Mouse (Mus musculus): ENCODE results near the gene Syn3. TPM values are rescaled to one million over a fixed set of nuclear protein-coding genes. Genes with fewer than 3 reads are reported as not detected.

The Syn3 gene
- polyA plus RNA-seq, 1 experiment from 2014 or later, result 4.4 TPM

GRCm38 (mm10) chr10:86290109-86290771 is 208.5 kb downstream of the Syn3 start:
- Histone ChIP-seq H3K27me3 (ENCODE audit: control insufficient read depth, insufficient read depth, low read length) (no peaks in the 10 kb centered on the region), H3K4me2 (no peak overlapping the region), H3K36me3 (ENCODE audit: control insufficient read depth, insufficient read depth, low read length) (no peaks in the 10 kb centered on the region), H3K4me3 (ENCODE audit: low read depth, low read length) (no peak overlapping the region), H3K9ac (ENCODE audit: low read length) (no peak overlapping the region), H3K4me1 (ENCODE audit: control insufficient read depth, insufficient read depth, low read length) (no peaks in the 10 kb centered on the region; the same call in 1 of the 2 replicates), H3K9me3 (ENCODE audit: control insufficient read depth, low read length) (no peaks in the 10 kb centered on the region), H3K27ac (ENCODE audit: low read depth, low read length) (no peak overlapping the region)
- 86% methylated on average over 8 of the region's 8 CpGs for WGBS
- no peak for ATAC-seq (ENCODE audit: low FRiP score)
- DNase-seq (ENCODE audit: low spot score, missing footprints), result no peak

GRCm38 (mm10) chr10:86286508-86286907 is 212.2 kb downstream of the Syn3 start:
- Histone ChIP-seq H3K27ac (ENCODE audit: low read depth, low read length) (no peak overlapping the region), H3K36me3 (ENCODE audit: control insufficient read depth, insufficient read depth, low read length) (no peaks in the 10 kb centered on the region), H3K27me3 (ENCODE audit: control insufficient read depth, insufficient read depth, low read length) (no peaks in the 10 kb centered on the region), H3K9me3 (ENCODE audit: control insufficient read depth, low read length) (no peaks in the 10 kb centered on the region), H3K9ac (ENCODE audit: low read length) (no peak overlapping the region), H3K4me1 (ENCODE audit: control insufficient read depth, insufficient read depth, low read length) (no peaks in the 10 kb centered on the region), H3K4me3 (ENCODE audit: low read depth, low read length) (no peak overlapping the region), H3K4me2 (no peak overlapping the region)
- ATAC-seq (ENCODE audit: low FRiP score), result no peak
- 93% methylated on average over 7 of the region's 7 CpGs for WGBS
- no peak for DNase-seq (ENCODE audit: low spot score, missing footprints)

GRCm38 (mm10) chr10:86281238-86281637 is 217.5 kb downstream of the Syn3 start:
- no peaks in the 10 kb centered on the region for H3K9me3 ChIP-seq (ENCODE audit: control insufficient read depth, low read length)
- no peak overlapping the region for H3K27ac ChIP-seq (ENCODE audit: low read depth, low read length)

GRCm38 (mm10) chr10:86279579-86280168 is 219.0 kb downstream of the Syn3 start:
- Histone ChIP-seq H3K36me3 (ENCODE audit: control insufficient read depth, insufficient read depth, low read length) (no peaks in the 10 kb centered on the region), H3K9me3 (ENCODE audit: control insufficient read depth, low read length) (no peaks in the 10 kb centered on the region), H3K9ac (ENCODE audit: low read length) (no peak overlapping the region), H3K27ac (ENCODE audit: low read depth, low read length) (no peak overlapping the region), H3K4me2 (no peak overlapping the region), H3K27me3 (ENCODE audit: control insufficient read depth, insufficient read depth, low read length) (no peaks in the 10 kb centered on the region), H3K4me3 (ENCODE audit: low read depth, low read length) (no peak overlapping the region), H3K4me1 (ENCODE audit: control insufficient read depth, insufficient read depth, low read length) (no peaks in the 10 kb centered on the region)
- ATAC-seq (ENCODE audit: low FRiP score) (no peak), DNase-seq (ENCODE audit: low spot score, missing footprints) (no peak)
- 89% methylated on average over 7 of the region's 7 CpGs for WGBS

More at GRCm38 (mm10) chr10:86281238-86281637, 217.5 kb downstream of the Syn3 start:
- H3K36me3 ChIP-seq (ENCODE audit: control insufficient read depth, insufficient read depth, low read length), result no peaks in the 10 kb centered on the region
- H3K27me3 ChIP-seq (ENCODE audit: control insufficient read depth, insufficient read depth, low read length), result no peaks in the 10 kb centered on the region
- WGBS, result 84% methylated on average over 8 of the region's 8 CpGs
- H3K4me3 ChIP-seq (ENCODE audit: low read depth, low read length), result no peak overlapping the region
- H3K4me2 ChIP-seq, result no peak overlapping the region
- no peak overlapping the region for H3K9ac ChIP-seq (ENCODE audit: low read length)
- ATAC-seq (ENCODE audit: low FRiP score) (no peak), DNase-seq (ENCODE audit: low spot score, missing footprints) (no peak)
- no peaks in the 10 kb centered on the region for H3K4me1 ChIP-seq (ENCODE audit: control insufficient read depth, insufficient read depth, low read length)

GRCm38 (mm10) chr10:86278481-86278880 is 220.2 kb downstream of the Syn3 start:
- Histone ChIP-seq H3K9me3 (ENCODE audit: control insufficient read depth, low read length) (no peaks in the 10 kb centered on the region), H3K9ac (ENCODE audit: low read length) (no peak overlapping the region), H3K4me2 (no peak overlapping the region), H3K4me1 (ENCODE audit: control insufficient read depth, insufficient read depth, low read length) (no peaks in the 10 kb centered on the region), H3K27ac (ENCODE audit: low read depth, low read length) (no peak overlapping the region), H3K27me3 (ENCODE audit: control insufficient read depth, insufficient read depth, low read length) (no peaks in the 10 kb centered on the region), H3K36me3 (ENCODE audit: control insufficient read depth, insufficient read depth, low read length) (no peaks in the 10 kb centered on the region), H3K4me3 (ENCODE audit: low read depth, low read length) (no peak overlapping the region)
- DNase-seq (ENCODE audit: low spot score, missing footprints) (no peak), ATAC-seq (ENCODE audit: low FRiP score) (no peak)
- 82% methylated on average over 2 of the region's 2 CpGs for WGBS

GRCm38 (mm10) chr10:86277327-86277726 is 221.4 kb downstream of the Syn3 start:
- no peak overlapping the region for H3K27ac ChIP-seq (ENCODE audit: low read depth, low read length)
- WGBS, result 90% methylated on average over 5 of the region's 5 CpGs
- no peak overlapping the region for H3K4me2 ChIP-seq
- ATAC-seq (ENCODE audit: low FRiP score) (no peak), DNase-seq (ENCODE audit: low spot score, missing footprints) (no peak)
- no peak overlapping the region for H3K4me3 ChIP-seq (ENCODE audit: low read depth, low read length)
- H3K4me1 ChIP-seq (ENCODE audit: control insufficient read depth, insufficient read depth, low read length), result no peaks in the 10 kb centered on the region
- no peaks in the 10 kb centered on the region for H3K27me3 ChIP-seq (ENCODE audit: control insufficient read depth, insufficient read depth, low read length)
- no peak overlapping the region for H3K9ac ChIP-seq (ENCODE audit: low read length)
- H3K9me3 ChIP-seq (ENCODE audit: control insufficient read depth, low read length), result no peaks in the 10 kb centered on the region
- no peaks in the 10 kb centered on the region for H3K36me3 ChIP-seq (ENCODE audit: control insufficient read depth, insufficient read depth, low read length)

DNA sequence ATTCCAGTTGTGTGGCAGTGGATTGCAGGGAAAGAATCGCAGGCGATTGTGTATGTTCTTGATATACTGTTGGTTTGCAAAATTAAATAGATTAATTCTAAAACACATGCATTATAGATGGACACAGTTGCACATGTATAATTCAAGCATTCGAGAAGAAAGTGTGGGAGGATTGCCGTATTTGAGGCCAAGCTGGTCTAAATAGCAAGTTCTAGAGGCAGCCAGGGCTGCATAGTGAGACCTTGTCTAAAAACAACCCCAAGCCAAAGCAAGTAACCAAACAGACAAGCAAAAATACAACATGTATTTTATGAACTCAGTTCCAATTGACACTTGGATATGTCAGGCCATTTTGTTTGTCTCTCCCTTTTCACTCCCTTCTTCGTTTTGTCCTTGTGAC is 223.1 kb downstream of the Syn3 start:
- Histone ChIP-seq H3K27me3 (ENCODE audit: control insufficient read depth, insufficient read depth, low read length) (no peaks in the 10 kb centered on the region), H3K27ac (ENCODE audit: low read depth, low read length) (no peak overlapping the region), H3K4me2 (no peak overlapping the region), H3K4me3 (ENCODE audit: low read depth, low read length) (no peak overlapping the region), H3K9ac (ENCODE audit: low read length) (no peak overlapping the region), H3K4me1 (ENCODE audit: control insufficient read depth, insufficient read depth, low read length) (no peaks in the 10 kb centered on the region), H3K36me3 (ENCODE audit: control insufficient read depth, insufficient read depth, low read length) (no peaks in the 10 kb centered on the region), H3K9me3 (ENCODE audit: control insufficient read depth, low read length) (no peaks in the 10 kb centered on the region)
- 89% methylated on average over 5 of the region's 5 CpGs for WGBS
- ATAC-seq (ENCODE audit: low FRiP score), result no peak
- no peak for DNase-seq (ENCODE audit: low spot score, missing footprints)

DNA sequence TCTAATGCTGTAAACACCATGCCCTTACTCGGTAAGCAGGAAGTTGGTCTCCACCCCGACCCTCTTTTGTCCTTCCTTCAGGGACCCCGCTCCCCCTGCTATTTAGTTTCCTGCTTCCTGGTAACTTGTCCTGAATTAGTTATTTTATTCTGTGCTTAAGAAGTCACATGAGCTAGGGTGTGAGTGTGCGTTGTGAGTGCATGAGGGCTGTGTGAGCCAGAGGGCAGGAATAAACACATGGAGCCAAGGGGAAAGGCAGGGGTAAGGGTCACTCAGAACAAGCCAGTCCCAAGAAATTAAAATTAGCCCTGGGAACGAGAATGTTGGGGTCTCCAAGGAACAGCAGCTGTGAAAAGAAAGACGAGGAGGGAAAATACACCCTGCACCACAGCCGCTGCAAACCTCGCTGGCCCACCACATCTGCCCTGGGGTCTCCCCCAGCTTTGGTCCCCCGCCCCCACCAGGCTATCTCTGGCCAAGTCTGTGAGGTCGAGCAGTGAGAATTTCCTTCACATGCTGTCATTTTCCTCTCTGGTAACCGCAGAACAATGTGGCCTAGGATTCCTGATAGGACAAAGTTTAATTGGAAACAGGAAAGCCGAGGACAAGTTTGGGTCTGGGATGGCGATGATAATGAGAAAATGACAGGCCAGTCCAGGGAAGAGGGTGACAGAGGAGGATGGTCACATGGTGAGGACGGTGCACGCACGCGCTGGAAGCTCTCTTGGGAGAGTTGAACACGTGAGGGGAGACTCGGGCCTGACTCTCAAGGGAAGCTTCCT is 225.1 kb downstream of the Syn3 start:
- H3K36me3 ChIP-seq (ENCODE audit: control insufficient read depth, insufficient read depth, low read length), result no peaks in the 10 kb centered on the region
- no peaks in the 10 kb centered on the region for H3K27me3 ChIP-seq (ENCODE audit: control insufficient read depth, insufficient read depth, low read length)
- H3K9me3 ChIP-seq (ENCODE audit: control insufficient read depth, low read length), result no peaks in the 10 kb centered on the region
- no peak for ATAC-seq (ENCODE audit: low FRiP score)
- no peak overlapping the region for H3K4me2 ChIP-seq
- H3K9ac ChIP-seq (ENCODE audit: low read length), result no peak overlapping the region
- H3K4me1 ChIP-seq (ENCODE audit: control insufficient read depth, insufficient read depth, low read length), result no peaks in the 10 kb centered on the region
- no peak overlapping the region for H3K27ac ChIP-seq (ENCODE audit: low read depth, low read length)
- 76% methylated on average over 19 of the region's 19 CpGs for WGBS
- H3K4me3 ChIP-seq (ENCODE audit: low read depth, low read length), result no peak overlapping the region
- no peak for DNase-seq (ENCODE audit: low spot score, missing footprints)

- Histone ChIP-seq H3K4me2 (no peak overlapping the region), H3K36me3 (ENCODE audit: control insufficient read depth, insufficient read depth, low read length) (no peaks in the 10 kb centered on the region), H3K4me1 (ENCODE audit: control insufficient read depth, insufficient read depth, low read length) (no peaks in the 10 kb centered on the region), H3K4me3 (ENCODE audit: low read depth, low read length) (no peak overlapping the region), H3K9me3 (ENCODE audit: control insufficient read depth, low read length) (no peaks in the 10 kb centered on the region), H3K27me3 (ENCODE audit: control insufficient read depth, insufficient read depth, low read length) (no peaks in the 10 kb centered on the region), H3K9ac (ENCODE audit: low read length) (no peak overlapping the region), H3K27ac (ENCODE audit: low read depth, low read length) (no peak overlapping the region)
- DNase-seq (ENCODE audit: low spot score, missing footprints) (no peak), ATAC-seq (ENCODE audit: low FRiP score) (no peak)
- 86% methylated on average over 3 of the region's 3 CpGs for WGBS
These were observed 225.9 kb downstream of the Syn3 start for GRCm38 (mm10) chr10:86272826-86273225.

Data from midbrain, embryonic 11.5 days (tissue).